Mouse (Mus musculus) heart, postnatal 14 days (tissue): ENCODE measurements around the gene Psmc1. TPM values are rescaled to one million over a fixed set of nuclear protein-coding genes. Genes with fewer than 3 reads are reported as not detected.

Experiments used
- DNase-seq, 2 experiments: peaks; one replicate each; pipeline ENCODE4 v3.0.0; 2021 to 2022
- intact Hi-C: fragments of 180-260 bp; cut with DNase I; formaldehyde crosslinking; loops from one replicate; pipeline ENCODE4 v1.15.1; 2025
- total RNA-seq, 2 experiments: library from RNA; stranded (reverse); gene quantifications; 2 replicates each; pipeline ENCODE4 v1.2.3; 2021

Psmc1 gene
- total RNA-seq, 2 experiments from 2014 or later = 134 to 135 TPM

GRCm38 (mm10) chr12:100122921-100123381 lies 13.0 kb downstream of the Psmc1 start:
- intact Hi-C loops = no loop called here
- DNase-seq = peak; percentile 48 to 50

- intact Hi-C loops = no loop called here
- no peak for DNase-seq
These were observed 13.5 kb downstream of the Psmc1 start for GRCm38 (mm10) chr12:100123476-100123875.

GRCm38 (mm10) chr12:100124913-100125798 lies 15.2 kb downstream of the Psmc1 start:
- intact Hi-C loops = no loop called here
- no peak for DNase-seq

GRCm38 (mm10) chr12:100126968-100127865 lies 17.3 kb downstream of the Psmc1 start:
- intact Hi-C loops = no loop called here
- DNase-seq = peak in 1 of 2 experiments; percentile 33

- peak in 1 of 2 experiments; percentile 53 for DNase-seq
- intact Hi-C loops = no loop called here
These were observed 18.0 kb downstream of the Psmc1 start for GRCm38 (mm10) chr12:100127866-100128480.

GRCm38 (mm10) chr12:100128522-100128921 lies 18.6 kb downstream of the Psmc1 start:
- intact Hi-C loops = no loop called here
- no peak for DNase-seq

GRCm38 (mm10) chr12:100128961-100129360 lies 19.0 kb downstream of the Psmc1 start:
- intact Hi-C loops = no loop called here
- DNase-seq = no peak

GRCm38 (mm10) chr12:100131167-100131566 lies 21.2 kb downstream of the Psmc1 start:
- no peak for DNase-seq
- intact Hi-C loops = loop anchor here (2.0 to 5.0 kb wide), 2 partner anchors 56 to 208 kb away; no protein-coding TSS in a partner anchor

- intact Hi-C loops = loop anchor here (2.0 to 5.0 kb wide), 2 partner anchors 56 to 207 kb away; no protein-coding TSS in a partner anchor
- DNase-seq = peak; percentile 73 to 81
These were observed 21.7 kb downstream of the Psmc1 start for GRCm38 (mm10) chr12:100131655-100132054.

- intact Hi-C loops = loop anchor here (5.0 kb wide), 1 partner anchor 53 kb away; no protein-coding TSS in a partner anchor
- DNase-seq = no peak
These were observed 24.5 kb downstream of the Psmc1 start for GRCm38 (mm10) chr12:100134395-100134936.

GRCm38 (mm10) chr12:100135117-100135516 lies 25.2 kb downstream of the Psmc1 start:
- intact Hi-C loops = no loop called here
- DNase-seq = no peak

GRCm38 (mm10) chr12:100142848-100143523 lies 33.0 kb downstream of the Psmc1 start:
- no peak for DNase-seq
- intact Hi-C loops = no loop called here

- no peak for DNase-seq
- intact Hi-C loops = no loop called here
These were observed 33.8 kb downstream of the Psmc1 start for GRCm38 (mm10) chr12:100143737-100144136.

GRCm38 (mm10) chr12:100144269-100144668 lies 34.3 kb downstream of the Psmc1 start:
- DNase-seq = no peak
- intact Hi-C loops = no loop called here

- intact Hi-C loops = no loop called here
- no peak for DNase-seq
These were observed 42.5 kb downstream of the Psmc1 start for GRCm38 (mm10) chr12:100152466-100152865.

GRCm38 (mm10) chr12:100159261-100159975 lies 49.5 kb downstream of the Psmc1 start, which contains the start of gene Nrde2:
Gene Nrde2 (minus strand): TSS chr12:100159653.
- intact Hi-C loops = loop anchor here (1.0 kb wide), 1 partner anchor 40 kb away; the partner anchor contains the start of gene Calm1
- DNase-seq = peak; percentile 86 to 90

- intact Hi-C loops = loop anchor here (10.0 kb wide), 2 partner anchors 680 to 760 kb away; no protein-coding TSS in a partner anchor
- no peak for DNase-seq
These were observed 55.1 kb downstream of the Psmc1 start for GRCm38 (mm10) chr12:100164991-100165500.

- intact Hi-C loops = loop anchor here (10.0 kb wide), 2 partner anchors 679 to 759 kb away; no protein-coding TSS in a partner anchor
- peak; percentile 33 to 52 for DNase-seq
These were observed 56.2 kb downstream of the Psmc1 start for GRCm38 (mm10) chr12:100166177-100166576.
